7 mouse cellular contexts compared by ENCODE assay signal in genomic region chr13:47104146-47104545, GRCm38 (mm10). TPM values are rescaled to one million over a fixed set of nuclear protein-coding genes. Genes with fewer than 3 reads are reported as not detected.
DNase-seq lines count a peak whose midpoint lies in the region; ATAC-seq and TF ChIP-seq lines count a peak whose summit lies in the region.

No protein-coding gene starts in this region.

- H3K4me1 ChIP-seq in spleen, adult 2 months (ENCODE audit: control insufficient read depth, insufficient read depth, insufficient read length), result peaks cover 4% of the 10 kb centered on the region; the same call in 1 of the 2 replicates
- H3K4me1 ChIP-seq in forebrain, embryonic 12.5 days, result peaks cover 26% of the 10 kb centered on the region
- peaks cover 24% of the 10 kb centered on the region for H3K4me1 ChIP-seq in limb, embryonic 12.5 days (replicated peaks)
- peaks cover 20% of the 10 kb centered on the region for H3K4me1 ChIP-seq in stomach, embryonic 16.5 days (ENCODE audit: control insufficient read depth, insufficient read depth, low read length)

- no peak overlapping the region for H3K27ac ChIP-seq in spleen, adult 2 months (ENCODE audit: insufficient read depth, low read length)
- no peak overlapping the region for H3K27ac ChIP-seq in forebrain, embryonic 12.5 days
- H3K27ac ChIP-seq in limb, embryonic 12.5 days, result no peak overlapping the region
- H3K27ac ChIP-seq in stomach, embryonic 16.5 days (ENCODE audit: low read length), result no peak overlapping the region

- WGBS in spleen, adult 2 months, result 37% methylated on average over 2 of the region's 2 CpGs
- 20% methylated on average over 2 of the region's 2 CpGs for WGBS in forebrain, embryonic 12.5 days
- 15% methylated on average over 2 of the region's 2 CpGs for whole genome bisulfite sequencing in limb, embryonic 12.5 days
- 21% methylated on average over 2 of the region's 2 CpGs for WGBS in stomach, embryonic 16.5 days

- H3K27me3 ChIP-seq in spleen, adult 2 months (ENCODE audit: control insufficient read depth, insufficient read depth, low read length), result no peaks in the 10 kb centered on the region
- H3K27me3 ChIP-seq in forebrain, embryonic 12.5 days, result no peaks in the 10 kb centered on the region
- no peaks in the 10 kb centered on the region for H3K27me3 ChIP-seq in limb, embryonic 12.5 days
- no peaks in the 10 kb centered on the region for H3K27me3 ChIP-seq in stomach, embryonic 16.5 days (ENCODE audit: control insufficient read depth, insufficient read depth, low read length)

- 0 out of 2 replicates have a peak overlapping the region, but pooled peaks have one; percentile 13 for H3K4me3 ChIP-seq in spleen, adult 2 months (ENCODE audit: extremely low read depth, insufficient read depth, insufficient read length)
- H3K4me3 ChIP-seq in forebrain, embryonic 12.5 days (replicated peaks), result peak overlapping the region; percentile 95
- peak overlapping the region; percentile 95 for H3K4me3 ChIP-seq in limb, embryonic 12.5 days (replicated peaks)
- peak overlapping the region; percentile 97 for H3K4me3 ChIP-seq in stomach, embryonic 16.5 days (replicated peaks; ENCODE audit: low read length)

- TF ChIP-seq CTCF in spleen, adult 2 months (IDR thresholded peaks at IDR 0.05; ENCODE audit: extremely low read depth, insufficient read depth, insufficient read length, insufficient replicate concordance), result no peak

- H3K4me2 ChIP-seq in forebrain, embryonic 12.5 days, result peak overlapping the region; percentile 73
- H3K4me2 ChIP-seq in limb, embryonic 12.5 days, result peak overlapping the region; percentile 80
- peak overlapping the region; percentile 63 for H3K4me2 ChIP-seq in stomach, embryonic 16.5 days (ENCODE audit: low read depth, low read length)

- peaks cover 8% of the 10 kb centered on the region for H3K36me3 ChIP-seq in spleen, adult 2 months (ENCODE audit: control insufficient read depth, insufficient read depth, low read length)
- H3K36me3 ChIP-seq in forebrain, embryonic 12.5 days (replicated peaks), result peaks cover 22% of the 10 kb centered on the region
- H3K36me3 ChIP-seq in limb, embryonic 12.5 days, result peaks cover 26% of the 10 kb centered on the region
- H3K36me3 ChIP-seq in stomach, embryonic 16.5 days (ENCODE audit: control insufficient read depth, insufficient read depth, low read length), result no peaks in the 10 kb centered on the region

- no peaks in the 10 kb centered on the region for H3K9me3 ChIP-seq in forebrain, embryonic 12.5 days
- H3K9me3 ChIP-seq in limb, embryonic 12.5 days, result no peaks in the 10 kb centered on the region
- no peaks in the 10 kb centered on the region for H3K9me3 ChIP-seq in stomach, embryonic 16.5 days (replicated peaks; ENCODE audit: control insufficient read depth, low read length)

- no peak for DNase-seq in spleen, adult 2 months (ENCODE audit: low read depth in 1 of 2, low spot score in 2 of 2)
- no peak for DNase-seq in spleen, adult 18-20 months
- no peak for DNase-seq in cerebellum, postnatal 4 days (ENCODE audit: low spot score in 2 of 2)
- DNase-seq in thymus, postnatal 25 days, result no peak

- ATAC-seq in forebrain, embryonic 12.5 days (ENCODE audit: low FRiP score), result no peak
- no peak for ATAC-seq in limb, embryonic 12.5 days (ENCODE audit: insufficient number of reproducible peaks, insufficient read depth, low FRiP score, low TSS enrichment, low read depth)
- ATAC-seq in stomach, embryonic 16.5 days (ENCODE audit: insufficient read depth, low FRiP score), result no peak

- H3K9ac ChIP-seq in forebrain, embryonic 12.5 days, result peak overlapping the region; percentile 55
- peak overlapping the region; percentile 47 for H3K9ac ChIP-seq in limb, embryonic 12.5 days (replicated peaks)
- 0 out of 2 replicates have a peak overlapping the region, but pooled peaks have one; percentile 36 for H3K9ac ChIP-seq in stomach, embryonic 16.5 days (ENCODE audit: low read length)

- no peak for TF ChIP-seq POLR2A in spleen, adult 2 months (IDR thresholded peaks at IDR 0.05; ENCODE audit: low read depth, low read length)

RNA-seq across cellular contexts. Expression of gene Dek, which starts 1.9 kb away (rescaled TPM):
- polyA plus RNA-seq in spleen, adult 2 months (2012; rRNA removed), result 37.8 and 50.5 TPM in 2 replicates
- 419 and 427 TPM in 2 replicates for polyA plus RNA-seq in forebrain, embryonic 12.5 days (2016; fragmentation: Nextera tagmentation; extraction: Ambion mirVana)
- 358 and 389 TPM in 2 replicates for polyA plus RNA-seq in limb, embryonic 12.5 days (2016; fragmentation: Nextera tagmentation; extraction: Ambion mirVana)
- polyA plus RNA-seq in stomach, embryonic 16.5 days (2015; fragmentation: Nextera tagmentation; extraction: Ambion mirVana), result 164 and 199 TPM in 2 replicates

RNA-seq across cellular contexts. Expression of gene Rnf144b, which starts 18.3 kb away (rescaled TPM):
- polyA plus RNA-seq in spleen, adult 2 months (2012; rRNA removed), result 4.5 and 4.6 TPM in 2 replicates
- 0.24 and 0.56 TPM in 2 replicates for polyA plus RNA-seq in forebrain, embryonic 12.5 days (2016; fragmentation: Nextera tagmentation; extraction: Ambion mirVana)
- polyA plus RNA-seq in limb, embryonic 12.5 days (2016; fragmentation: Nextera tagmentation; extraction: Ambion mirVana), result 1.0 TPM in 2 replicates
- polyA plus RNA-seq in stomach, embryonic 16.5 days (2015; fragmentation: Nextera tagmentation; extraction: Ambion mirVana), result 3.1 and 3.4 TPM in 2 replicates

RNA-seq across cellular contexts. Expression of gene Tpmt, which starts 59.6 kb away (rescaled TPM):
- 0.52 and 0.57 TPM in 2 replicates for polyA plus RNA-seq in spleen, adult 2 months (2012; rRNA removed)
- 32.4 and 32.9 TPM in 2 replicates for polyA plus RNA-seq in forebrain, embryonic 12.5 days (2016; fragmentation: Nextera tagmentation; extraction: Ambion mirVana)
- 24.3 and 26.2 TPM in 2 replicates for polyA plus RNA-seq in limb, embryonic 12.5 days (2016; fragmentation: Nextera tagmentation; extraction: Ambion mirVana)
- polyA plus RNA-seq in stomach, embryonic 16.5 days (2015; fragmentation: Nextera tagmentation; extraction: Ambion mirVana), result 18.9 and 19.8 TPM in 2 replicates

Comparison
In these comparisons a context has a peak if more than half of its experiments do, and no peak if none do; other contexts are left out.
1. H3K4me3 ChIP-seq: peak in every context shown above with its lines; median percentile 97 in stomach, embryonic 16.5 days; 95 in forebrain, embryonic 12.5 days; 95 in limb, embryonic 12.5 days; 13 in spleen, adult 2 months.
2. RNA of gene Tpmt, which starts 59.6 kb away (polyA plus RNA-seq): 32.4 to 32.9 TPM in forebrain, embryonic 12.5 days, 24.3 to 26.2 TPM in limb, embryonic 12.5 days and 18.9 to 19.8 TPM in stomach, embryonic 16.5 days; 0.52 to 0.57 TPM in spleen, adult 2 months; every median in the first group is over 10 times any median in the second.
3. Peak in every context shown above with its lines, with median percentiles within 50 percentile points of each other: H3K4me2 ChIP-seq and H3K9ac ChIP-seq.